Mouse (Mus musculus) myocyte (in vitro differentiated cells): ENCODE results near the gene Eif2b1. TPM values are rescaled to one million over a fixed set of nuclear protein-coding genes. Genes with fewer than 3 reads are reported as not detected.

Source experiments
- H3K27me3 ChIP-seq: one replicate; pipeline ENCODE4 v1.6.1; 2011; ENCODE audit not compliant: control insufficient read depth, insufficient read depth, insufficient read length
- H3K36me3 ChIP-seq: one replicate; pipeline ENCODE4 v1.6.1; 2011; ENCODE audit not compliant: control insufficient read depth, insufficient read depth
- H3K4me2 ChIP-seq: one replicate; pipeline ENCODE4 v1.6.1; 2011; ENCODE audit warnings: low read depth, control low read depth
- H3K4me3 ChIP-seq: one replicate; pipeline ENCODE4 v1.5.1; 2011; ENCODE audit warnings: mild to moderate bottlenecking, control low read depth, moderate library complexity
- H3K79me2 ChIP-seq: one replicate; pipeline ENCODE4 v1.6.1; 2011; ENCODE audit not compliant: control insufficient read depth, insufficient read depth
- H3ac ChIP-seq: one replicate; pipeline ENCODE4 v1.6.1; 2011; ENCODE audit not compliant: control insufficient read depth, insufficient read length
- CEBPB ChIP-seq: IDR thresholded peaks from 2 replicates; pipeline ENCODE4 v1.6.1; 2011; ENCODE audit warnings: mild to moderate bottlenecking, moderate library complexity; ENCODE audit not compliant: poor library complexity, insufficient read depth, severe bottlenecking
- E2F4 ChIP-seq: IDR thresholded peaks from one replicate; pipeline ENCODE4 v1.6.1; 2011; ENCODE audit warnings: mild to moderate bottlenecking, control low read depth, moderate library complexity; ENCODE audit not compliant: insufficient read depth
- MAX ChIP-seq: IDR thresholded peaks from one replicate; pipeline ENCODE4 v1.6.1; 2011; ENCODE audit warnings: low read depth, mild to moderate bottlenecking, control low read depth
- MYOD1 ChIP-seq, 3 experiments: IDR thresholded peaks; one replicate each; pipeline ENCODE4 v1.6.1; 2011; ENCODE audit warnings: control low read depth in 2 of 3, low read depth in 2 of 3, mild to moderate bottlenecking in 2 of 3, moderate library complexity in 1 of 3; ENCODE audit not compliant: insufficient read length in 2 of 3, control insufficient read depth in 1 of 3
- MYOG ChIP-seq, 3 experiments: IDR thresholded peaks; one replicate each; pipeline ENCODE4 v1.6.1; 2011; ENCODE audit warnings: control low read depth in 2 of 3, low read depth in 2 of 3, mild to moderate bottlenecking in 2 of 3; ENCODE audit not compliant: insufficient read length in 2 of 3, control insufficient read depth in 1 of 3, insufficient read depth in 1 of 3
- POLR2A ChIP-seq: IDR thresholded peaks from one replicate; pipeline ENCODE4 v1.6.1; 2011; ENCODE audit warnings: low read depth, mild to moderate bottlenecking, control low read depth, moderate library complexity; ENCODE audit not compliant: insufficient read length
- POLR2AphosphoS2 ChIP-seq: IDR thresholded peaks from one replicate; pipeline ENCODE4 v1.6.1; 2011; ENCODE audit warnings: low read depth, control low read depth; ENCODE audit not compliant: insufficient read length
- REST ChIP-seq: IDR thresholded peaks from one replicate; pipeline ENCODE4 v1.6.1; 2011; ENCODE audit warnings: mild to moderate bottlenecking, control low read depth, moderate library complexity; ENCODE audit not compliant: insufficient read depth, insufficient read length
- SRF ChIP-seq: IDR thresholded peaks from one replicate; pipeline ENCODE4 v1.6.1; 2011; ENCODE audit warnings: low read depth; ENCODE audit not compliant: control insufficient read depth, insufficient read length
- TCF12 ChIP-seq: IDR thresholded peaks from one replicate; pipeline ENCODE4 v1.6.1; 2011; ENCODE audit warnings: mild to moderate bottlenecking, control low read depth; ENCODE audit not compliant: poor library complexity, insufficient read depth, severe bottlenecking
- TCF3 ChIP-seq: IDR thresholded peaks from one replicate; pipeline ENCODE4 v1.6.1; 2011; ENCODE audit warnings: low read depth, control low read depth; ENCODE audit not compliant: insufficient read length
- USF1 ChIP-seq: IDR thresholded peaks from one replicate; pipeline ENCODE4 v1.6.1; 2011; ENCODE audit warnings: low read depth, mild to moderate bottlenecking, control low read depth, moderate library complexity
- polyA plus RNA-seq: library from polyadenylated mRNA; unstranded; fragments of >200 nt; fragmentation: generic; extraction: Trizol; gene quantifications from one replicate; pipeline ENCODE4 v1.2.1, GENCODE M21; 2012; ENCODE audit warnings: missing spikeins

Gene Eif2b1
- polyA plus RNA-seq, 1 experiment = 37.6 TPM

DNA sequence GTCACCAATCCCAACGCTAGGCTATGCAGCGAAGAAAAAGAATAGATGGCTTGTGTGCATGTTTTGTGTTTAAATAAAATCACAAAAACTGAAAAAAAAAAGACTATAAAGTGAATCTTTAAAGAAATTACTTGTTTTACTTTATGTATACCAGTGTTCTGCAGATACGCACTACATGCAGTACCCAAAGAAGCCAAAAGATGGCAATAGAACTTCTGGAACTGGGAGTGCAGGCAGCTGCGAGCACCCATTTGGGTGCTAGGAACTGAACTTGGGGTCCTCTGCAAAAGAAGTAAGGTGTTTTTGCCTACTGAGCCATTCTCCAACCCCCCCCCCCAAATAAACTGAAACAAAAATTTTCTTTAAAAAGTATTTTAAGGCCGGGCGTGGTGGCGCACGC, 55.9 kb downstream of the Eif2b1 start:
- Histone ChIP-seq H3K4me3 (no peak overlapping the region), H3K36me3 (no peaks in the 10 kb centered on the region), H3ac (no peak overlapping the region), H3K27me3 (no peaks in the 10 kb centered on the region), H3K4me2 (no peak overlapping the region), H3K79me2 (no peaks in the 10 kb centered on the region)
- TF ChIP-seq MAX = no peak
- no peak for TF ChIP-seq USF1
- no peak for TF ChIP-seq E2F4
- no peak for TF ChIP-seq TCF12
- TF ChIP-seq SRF = no peak
- TF ChIP-seq CEBPB = no peak
- TF ChIP-seq TCF3 = no peak
- no peak for TF ChIP-seq POLR2AphosphoS2
- no peak for TF ChIP-seq MYOD1 (IDR thresholded peaks at IDR 0.05; ENCODE audit: control insufficient read depth in 1 of 3, insufficient read length in 2 of 3, low read depth in 2 of 3)
- TF ChIP-seq MYOG (IDR thresholded peaks at IDR 0.05; ENCODE audit: control insufficient read depth in 1 of 3, insufficient read depth in 1 of 3, insufficient read length in 2 of 3, low read depth in 2 of 3) = no peak
- TF ChIP-seq POLR2A = no peak
- no peak for TF ChIP-seq REST

DNA sequence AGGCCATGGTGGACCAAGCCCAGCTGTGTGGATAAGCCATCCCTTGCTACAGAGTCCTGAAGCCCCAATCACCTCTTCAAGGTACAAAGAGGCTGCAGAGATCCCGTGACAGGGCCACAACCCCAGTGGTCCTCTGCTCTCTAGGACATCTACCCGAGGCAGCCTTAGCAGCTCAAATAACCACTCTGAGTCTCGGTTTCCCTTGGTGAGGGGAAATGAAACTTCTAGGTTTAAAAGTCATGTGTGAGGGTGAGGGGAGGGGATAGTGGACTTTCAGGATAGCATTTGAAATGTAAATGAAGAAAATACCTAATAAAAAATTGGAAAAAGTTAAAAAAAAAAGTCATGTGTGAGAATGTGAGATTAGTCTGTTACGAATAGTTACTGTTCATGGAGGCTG, 57.3 kb downstream of the Eif2b1 start:
- no peak overlapping the region for H3K4me2 ChIP-seq
- H3K79me2 ChIP-seq = no peaks in the 10 kb centered on the region
- H3K36me3 ChIP-seq = no peaks in the 10 kb centered on the region
- no peak overlapping the region for H3K4me3 ChIP-seq
- TF ChIP-seq CEBPB (no peak), MYOD1 (IDR thresholded peaks at IDR 0.05; ENCODE audit: control insufficient read depth in 1 of 3, insufficient read length in 2 of 3, low read depth in 2 of 3) (no peak), MYOG (IDR thresholded peaks at IDR 0.05; ENCODE audit: control insufficient read depth in 1 of 3, insufficient read depth in 1 of 3, insufficient read length in 2 of 3, low read depth in 2 of 3) (no peak), POLR2A (no peak), TCF3 (no peak), POLR2AphosphoS2 (no peak), MAX (no peak), E2F4 (no peak), USF1 (no peak), SRF (no peak), REST (no peak), TCF12 (no peak)
- H3K27me3 ChIP-seq = no peaks in the 10 kb centered on the region
- no peak overlapping the region for H3ac ChIP-seq

Other genes with a start within 250 kb of the Eif2b1 start
- 236 TPM for gene Cdk2ap1, start 216.0 kb downstream of the Eif2b1 start, polyA plus RNA-seq
- gene Sbno1, start 153.1 kb downstream of the Eif2b1 start, polyA plus RNA-seq = 11.3 TPM
- 58.0 TPM for gene Kmt5a, start 139.2 kb downstream of the Eif2b1 start, polyA plus RNA-seq
- 22.3 TPM for gene Rilpl2, start 100.8 kb downstream of the Eif2b1 start, polyA plus RNA-seq
- 18.9 TPM for gene Snrnp35, start 96.0 kb downstream of the Eif2b1 start, polyA plus RNA-seq
- gene Rilpl1, start 47.7 kb downstream of the Eif2b1 start, polyA plus RNA-seq = 43.1 TPM
- 131 TPM for gene Tmed2, start 38.4 kb downstream of the Eif2b1 start, polyA plus RNA-seq
- gene Ddx55, start 26.3 kb downstream of the Eif2b1 start, polyA plus RNA-seq = 5.3 TPM
- 25.3 TPM for gene Gtf2h3, start within 50 bp of the Eif2b1 start, polyA plus RNA-seq
- gene Atp6v0a2, start 49.4 kb upstream of the Eif2b1 start, polyA plus RNA-seq = 31.8 TPM
- gene Dnah10, start 146.0 kb upstream of the Eif2b1 start, polyA plus RNA-seq = 0.08 TPM